Mouse (Mus musculus): ENCODE measurements around the gene Cmss1.

- TF ChIP-seq GATA1 (IDR thresholded peaks at IDR 0.05; ENCODE audit: low read length) (no peak), TAL1 (IDR thresholded peaks at IDR 0.05; ENCODE audit: low read length) (no peak)
These were observed 126.9 kb downstream of the Cmss1 start for GRCm38 (mm10) chr16:57479776-57480175.
